Mouse (Mus musculus) layer of hippocampus, postnatal 36 days (tissue): ENCODE measurements at regions not wholly inside any gene's neighbourhood (a gene's known extent, or its start where the extent isn't known, plus 50 kb on each side); places are given as distances from the start of the nearest gene placed in this dataset.

Source experiments
- DNase-seq, 2 experiments: peaks; one replicate each; pipeline ENCODE4 v3.0.0; 2022

DNA sequence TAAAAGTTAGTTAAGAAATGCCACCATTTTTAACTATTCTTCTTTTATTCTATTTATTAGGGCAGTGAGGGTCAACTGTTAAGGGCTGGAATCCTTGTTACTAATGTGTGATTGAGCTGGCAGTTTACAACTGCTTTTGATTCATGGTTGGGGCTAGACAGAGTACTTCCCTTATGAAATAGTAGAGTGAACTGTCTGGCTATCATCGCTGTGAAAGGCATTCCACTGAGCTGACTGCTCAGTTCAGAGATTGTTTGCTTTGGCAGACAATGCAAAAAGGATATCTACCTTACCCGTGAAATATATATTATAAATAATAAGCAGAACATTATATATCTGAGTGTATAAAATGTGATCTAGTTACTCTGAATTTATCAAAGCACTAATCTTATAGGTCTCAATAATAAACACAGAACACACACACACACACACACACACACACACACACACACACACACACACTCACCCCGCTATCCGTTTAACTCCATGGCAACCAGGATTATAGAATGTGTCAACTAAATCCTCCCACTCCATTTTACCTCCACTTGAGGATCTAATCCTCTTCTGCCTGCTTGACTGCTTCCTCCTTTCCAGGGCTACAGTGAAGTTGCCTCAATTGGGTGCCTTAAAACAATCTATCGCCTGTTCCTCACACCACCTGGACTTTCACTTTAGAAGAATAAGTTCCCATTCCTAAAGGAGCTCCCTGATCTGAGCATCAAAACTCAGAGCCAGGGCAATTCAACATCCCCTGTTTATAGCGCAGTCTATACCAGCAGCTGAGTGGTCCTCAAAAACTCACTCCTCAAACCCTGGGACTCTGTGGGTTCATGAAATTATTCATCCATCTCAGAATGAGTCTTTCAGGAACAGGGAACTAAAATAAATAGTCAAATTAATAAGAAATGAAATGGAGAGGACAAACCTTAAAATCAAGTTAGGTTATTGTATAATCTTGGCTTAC lies 126.6 kb downstream of the Gm9733 start:
- no peak for DNase-seq

GRCm38 (mm10) chr3:15212357-15212756 lies 119.7 kb downstream of the Gm9733 start:
- no peak for DNase-seq

DNA sequence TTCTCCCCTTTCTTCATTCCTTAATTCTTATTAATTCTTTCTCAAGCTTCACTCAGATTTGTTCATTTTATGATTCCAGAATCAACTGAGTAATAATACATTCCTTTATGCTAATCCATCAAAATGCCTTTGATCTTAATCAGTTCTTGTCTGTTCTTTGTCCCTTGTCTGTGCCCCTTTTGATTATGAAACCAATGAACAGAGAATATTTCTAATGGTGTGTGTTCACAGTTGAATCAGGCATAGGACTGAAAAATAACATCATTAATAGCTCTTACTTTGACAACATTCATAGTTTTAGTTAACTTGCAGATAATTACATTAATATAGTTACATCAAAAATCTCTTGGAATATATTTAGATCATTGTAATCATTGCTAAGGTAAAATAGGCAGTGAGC lies 114.5 kb downstream of the Gm9733 start:
- DNase-seq, result no peak

GRCm38 (mm10) chr3:15219275-15219674 lies 112.8 kb downstream of the Gm9733 start:
- DNase-seq, result no peak

DNA sequence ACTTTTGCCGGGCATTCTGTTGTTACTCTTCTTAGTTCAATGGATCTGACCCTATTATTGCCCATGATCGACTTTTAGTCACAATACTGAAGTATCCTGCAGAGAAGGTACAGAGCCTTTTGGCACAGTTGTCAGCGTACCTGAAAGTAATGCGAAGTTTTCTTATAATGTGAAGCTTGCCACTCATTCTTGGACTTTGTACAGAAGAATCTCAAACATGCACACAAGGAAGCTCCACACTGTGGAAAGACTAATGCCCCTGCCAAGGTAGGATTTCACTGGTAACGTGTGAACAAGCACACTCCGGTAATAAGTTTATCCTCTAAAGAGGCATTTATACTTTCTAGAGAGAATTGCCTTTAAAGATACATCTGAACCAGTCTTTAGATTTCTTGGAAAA lies 108.8 kb downstream of the Gm9733 start:
- no peak for DNase-seq

DNA sequence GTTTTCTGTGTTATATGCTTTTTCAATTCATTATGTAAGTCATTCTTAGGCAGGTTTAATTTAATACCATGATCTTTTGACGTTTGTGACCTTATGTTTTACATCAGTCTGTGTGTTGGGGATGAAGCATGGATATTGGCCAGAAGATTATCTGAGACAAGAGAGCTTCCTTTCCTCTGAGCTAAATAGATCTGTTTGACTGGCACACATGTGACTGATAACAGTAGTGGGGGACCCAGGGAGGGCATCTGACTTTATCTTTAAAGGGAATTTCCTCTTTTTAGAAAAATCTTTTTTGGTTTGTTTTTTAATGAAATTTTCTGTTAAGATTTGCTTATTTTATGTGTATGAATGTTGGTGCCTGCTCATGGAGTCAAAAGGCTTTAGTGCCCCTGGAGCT lies 107.7 kb downstream of the Gm9733 start:
- no peak for DNase-seq

- DNase-seq, result no peak
Measured at GRCm38 (mm10) chr3:15228641-15229040, 103.5 kb downstream of the Gm9733 start.

DNA sequence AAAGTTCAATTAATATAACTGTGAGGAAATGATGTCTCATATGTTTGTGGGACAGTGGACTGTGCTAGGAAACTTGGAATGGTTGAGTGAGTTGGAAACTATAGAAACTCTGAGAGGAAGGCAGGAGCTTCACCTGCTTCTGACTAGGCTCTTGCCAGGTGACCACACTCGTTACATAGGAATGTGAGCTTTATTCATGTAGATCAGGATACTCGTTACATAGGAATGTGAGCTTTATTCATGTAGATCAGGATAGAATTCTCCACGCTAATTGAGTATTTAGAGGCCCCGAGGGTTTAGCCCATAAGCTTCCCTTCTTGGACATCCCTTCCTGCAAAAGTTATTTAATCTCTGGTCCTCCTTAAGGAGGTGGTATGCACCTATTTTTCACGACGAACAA lies 101.9 kb downstream of the Gm9733 start:
- DNase-seq, result no peak

DNA sequence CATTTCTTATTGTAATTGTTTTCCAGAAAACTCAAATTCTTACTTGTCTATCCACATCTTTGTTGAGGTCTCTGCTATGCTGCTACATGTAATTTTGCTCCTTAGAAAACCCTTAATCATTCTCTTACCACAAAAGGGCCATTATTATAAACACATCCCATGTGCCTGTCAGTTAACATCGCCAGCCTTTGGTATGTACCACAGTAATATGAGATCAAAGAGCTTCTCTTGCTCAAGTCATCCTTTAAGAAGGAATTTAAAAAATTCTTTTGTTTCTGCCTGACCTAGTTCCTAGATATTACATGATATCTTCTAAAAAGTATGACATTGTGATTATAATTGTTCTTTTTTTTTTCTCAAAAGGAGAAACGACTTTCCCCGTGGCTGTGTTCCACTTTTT lies 100.7 kb downstream of the Gm9733 start:
- DNase-seq, result no peak

DNA sequence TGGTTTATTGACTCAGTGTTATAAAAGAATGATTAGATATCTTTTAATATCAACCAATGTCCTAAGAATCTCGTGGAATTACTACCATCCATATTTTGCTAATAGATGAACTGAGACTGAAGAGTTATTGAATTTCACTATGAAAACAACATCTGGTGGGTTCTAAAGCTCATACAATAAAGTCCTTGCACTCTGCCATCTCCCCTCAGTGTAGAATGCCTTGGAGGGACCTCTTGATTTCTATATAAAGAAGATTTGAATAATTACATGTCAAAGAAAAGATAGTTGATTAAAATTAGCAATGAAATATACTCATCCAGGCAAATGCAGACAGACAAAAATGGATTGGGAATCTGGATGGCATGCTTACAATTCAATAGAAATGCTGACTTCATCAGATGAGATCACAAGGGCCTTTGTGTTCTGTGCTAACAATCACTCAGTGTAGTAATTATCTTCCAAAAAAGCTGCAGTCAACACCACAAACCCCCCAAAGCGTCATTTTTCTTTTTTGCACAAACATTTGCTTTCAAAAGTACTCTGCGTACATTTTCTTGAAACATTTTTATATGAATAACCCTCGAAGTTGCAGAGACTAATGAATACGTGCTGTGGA lies 94.2 kb downstream of the Gm9733 start:
- no peak for DNase-seq

DNA sequence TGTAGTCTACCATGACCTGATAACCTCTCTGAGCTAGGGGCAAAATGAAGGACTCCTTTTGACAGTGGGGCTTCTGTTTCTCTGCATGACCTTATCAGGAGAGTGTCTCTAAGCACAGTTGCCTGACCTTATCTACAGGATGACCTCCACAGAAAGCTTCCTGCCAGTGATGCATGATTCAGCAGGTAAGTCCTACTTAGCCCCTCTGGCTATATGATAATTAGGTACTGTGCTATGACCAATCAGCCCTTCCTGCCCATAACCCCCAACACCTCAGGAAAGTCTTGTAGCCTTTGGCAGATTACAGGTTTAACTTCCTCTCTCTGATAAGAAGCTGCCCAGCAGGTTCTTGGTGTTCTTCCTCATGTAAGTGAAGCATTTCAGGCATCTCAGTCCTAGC lies 89.7 kb downstream of the Gm9733 start:
- no peak for DNase-seq

DNA sequence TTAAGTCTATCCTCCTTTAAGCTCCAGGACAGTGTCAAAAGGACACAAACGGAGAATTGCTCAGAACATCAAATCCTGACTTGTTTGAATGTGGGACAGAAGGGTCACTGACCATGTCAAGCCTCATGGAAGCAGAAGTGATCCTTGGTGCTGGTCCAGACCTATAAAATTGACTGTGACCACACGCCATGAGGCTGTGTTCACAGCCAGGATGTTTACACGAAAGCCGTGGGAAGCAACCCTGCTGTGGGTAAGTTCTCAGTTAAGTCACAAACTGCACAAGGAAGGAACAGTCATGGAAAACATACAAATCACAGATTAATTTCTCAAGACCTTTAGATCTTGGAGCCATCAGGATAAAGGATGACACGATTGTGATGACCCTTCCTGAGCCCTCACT lies 88.5 kb downstream of the Gm9733 start:
- DNase-seq, result no peak

- no peak for DNase-seq
Measured at GRCm38 (mm10) chr3:15244999-15245398, 87.1 kb downstream of the Gm9733 start.
